Mouse (Mus musculus) adrenal gland, postnatal 4 days (tissue): Measurements from ENCODE around the gene Klhl18. TPM values are rescaled to one million over a fixed set of nuclear protein-coding genes. Genes with fewer than 3 reads are reported as not detected.

Source experiments
- total RNA-seq, 2 experiments: library from RNA; stranded (reverse); gene quantifications; 2 replicates each; pipeline ENCODE4 v1.2.3; 2021

Gene Klhl18
- total RNA-seq, 2 experiments from 2014 or later = 11.2 to 12.0 TPM

Other genes starting within 250 kb of the Klhl18 start
- gene Cspg5, start 232.9 kb downstream of the Klhl18 start, total RNA-seq = 10 to 100 TPM; 38.5 to 41.4 TPM
- gene Elp6, start 171.5 kb downstream of the Klhl18 start, total RNA-seq = 10 to 100 TPM; 11.1 to 12.5 TPM
- 100 to 1,000 TPM; 117 to 130 TPM for gene Scap, start 143.4 kb downstream of the Klhl18 start, total RNA-seq
- gene Ptpn23, start 68.5 kb downstream of the Klhl18 start, total RNA-seq = 10 to 100 TPM; 55.4 to 64.8 TPM
- gene Ngp, start 56.9 kb downstream of the Klhl18 start, total RNA-seq = 10 to 100 TPM; 24.9 to 79.3 TPM
- gene Kif9, start 264 bp upstream of the Klhl18 start, total RNA-seq = under 1 TPM; 0.76 to 0.95 TPM
- 100 to 1,000 TPM in 1 of 2 experiments, 10 to 100 TPM in 1; 97.0 to 102 TPM for gene Setd2, start 55.9 kb upstream of the Klhl18 start, total RNA-seq
- gene Nradd, start 147.8 kb upstream of the Klhl18 start, total RNA-seq = 10 to 100 TPM; 16.0 to 17.9 TPM
- 10 to 100 TPM in 1 of 2 experiments, 1 to 10 TPM in 1; 8.9 to 11.8 TPM for gene Nbeal2, start 177.5 kb upstream of the Klhl18 start, total RNA-seq
- 10 to 100 TPM; 65.9 to 74.9 TPM for gene Ccdc12, start 179.8 kb upstream of the Klhl18 start, total RNA-seq